Mouse (Mus musculus) thymus, adult 2 months (tissue): ENCODE data around the gene Acap1. TPM values are rescaled to one million over a fixed set of nuclear protein-coding genes. Genes with fewer than 3 reads are reported as not detected.

Source experiments
- DNase-seq: peaks from one replicate; pipeline ENCODE4 v3.0.0; 2021
- H3K27ac ChIP-seq: fragments of 200-500 bp; 2 replicates; pipeline ENCODE4 v1.5.1; 2012; ENCODE audit warnings: low read length, control low read depth; ENCODE audit not compliant: control insufficient read depth, insufficient read depth
- H3K27me3 ChIP-seq: fragments of 200-500 bp; 2 replicates; pipeline ENCODE4 v1.6.1; 2012; ENCODE audit warnings: mild to moderate bottlenecking, low read length, moderate library complexity, mixed read lengths; ENCODE audit not compliant: control insufficient read depth, insufficient read depth
- H3K36me3 ChIP-seq: fragments of 200-500 bp; 2 replicates; pipeline ENCODE4 v1.6.1; 2012; ENCODE audit warnings: mild to moderate bottlenecking, low read length, moderate library complexity; ENCODE audit not compliant: control insufficient read depth, insufficient read depth
- H3K4me1 ChIP-seq: fragments of 200-500 bp; replicated peaks from 2 replicates; pipeline ENCODE4 v1.6.1; 2012; ENCODE audit warnings: low read length; ENCODE audit not compliant: control insufficient read depth, insufficient read depth
- H3K4me3 ChIP-seq: fragments of 200-500 bp; 2 replicates; pipeline ENCODE4 v1.5.1; 2012; ENCODE audit warnings: mild to moderate bottlenecking, low read length, control low read depth, moderate library complexity; ENCODE audit not compliant: control insufficient read depth, insufficient read depth
- CTCF ChIP-seq: fragments of 200-500 bp; IDR thresholded peaks from 2 replicates; pipeline ENCODE4 v1.5.1; 2012; ENCODE audit warnings: mild to moderate bottlenecking, control low read depth, low read length, moderate library complexity, borderline replicate concordance; ENCODE audit not compliant: control insufficient read depth, poor library complexity, insufficient read depth; ENCODE audit errors: extremely low read depth
- POLR2A ChIP-seq: fragments of 200-500 bp; IDR thresholded peaks from 2 replicates; pipeline ENCODE4 v1.6.1; 2012; ENCODE audit warnings: mild to moderate bottlenecking, low read length, control low read depth, moderate library complexity; ENCODE audit not compliant: control insufficient read depth, poor library complexity, insufficient read depth; ENCODE audit errors: extremely low read depth
- WGBS: fragments of 180-500 bp; shearing (Covaris S2); methylation state at CpG from one replicate; pipeline ENCODE4 v1.1.7; 2018; 5-methylcytosine and 5-hydroxymethylcytosine counted together
- polyA plus RNA-seq: library from polyadenylated mRNA; depleted of rRNA; stranded (reverse); fragments of >200 nt; gene quantifications from 2 replicates; pipeline ENCODE4 v1.2.3, GENCODE M21; 2012

The Acap1 gene
- polyA plus RNA-seq, 1 experiment, result 462 TPM

DNA sequence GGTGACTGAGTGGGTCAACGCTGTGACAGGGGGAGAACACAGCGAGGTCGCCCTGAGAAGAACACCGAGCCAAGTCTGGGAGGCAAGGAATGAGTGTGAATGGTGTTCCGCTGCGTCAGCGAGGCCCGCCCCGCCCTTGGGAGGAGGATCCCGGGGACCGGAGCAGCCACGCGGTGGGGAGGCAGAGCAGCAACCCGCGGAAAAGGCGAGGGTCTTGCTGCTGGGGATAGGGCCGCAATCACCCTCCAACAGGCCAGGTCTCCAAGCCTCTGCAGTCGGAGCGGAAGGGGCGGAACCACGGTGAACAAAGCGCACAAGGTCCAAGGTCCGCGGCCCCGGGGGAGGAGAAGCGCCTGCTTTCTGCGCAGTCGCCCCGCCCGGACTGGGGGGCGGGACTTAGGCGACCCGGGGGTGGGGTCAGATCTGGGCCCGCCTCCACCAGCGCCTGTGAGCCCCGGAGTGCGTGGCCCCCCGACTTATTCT lies 49.1 kb downstream of the Acap1 start, which contains the start of gene Plscr3:
TSS of gene Plscr3 (plus strand) at position 179 of the 483 bp plus-strand sequence.
- H3K27me3 ChIP-seq, result no peaks in the 10 kb centered on the region
- DNase-seq, result peak; percentile 95
- H3K4me3 ChIP-seq, result peak within 1 kb of the TSS; percentile 96
- under 1% methylated on average over 36 of the region's 38 CpGs for WGBS
- peak; percentile 28; the same call in 1 of the 2 replicates for TF ChIP-seq CTCF
- peak; percentile 63; the same call in 1 of the 2 replicates for TF ChIP-seq POLR2A
- H3K27ac ChIP-seq, result peak within 1 kb of the TSS; percentile 72
- H3K36me3 ChIP-seq, result no peaks in the 10 kb centered on the region
- peaks cover 39% of the 10 kb centered on the region for H3K4me1 ChIP-seq

- Histone ChIP-seq H3K4me1 (peaks cover 24% of the 10 kb centered on the region), H3K27me3 (no peaks in the 10 kb centered on the region), H3K36me3 (no peaks in the 10 kb centered on the region), H3K4me3 (peak overlapping the region; percentile 53), H3K27ac (no peak overlapping the region)
- DNase-seq, result no peak
- TF ChIP-seq CTCF, result no peak
- no peak for TF ChIP-seq POLR2A
- 1% methylated on average over 7 of the region's 7 CpGs for WGBS
These were observed 56.6 kb downstream of the Acap1 start for GRCm38 (mm10) chr11:69838714-69839104.

DNA sequence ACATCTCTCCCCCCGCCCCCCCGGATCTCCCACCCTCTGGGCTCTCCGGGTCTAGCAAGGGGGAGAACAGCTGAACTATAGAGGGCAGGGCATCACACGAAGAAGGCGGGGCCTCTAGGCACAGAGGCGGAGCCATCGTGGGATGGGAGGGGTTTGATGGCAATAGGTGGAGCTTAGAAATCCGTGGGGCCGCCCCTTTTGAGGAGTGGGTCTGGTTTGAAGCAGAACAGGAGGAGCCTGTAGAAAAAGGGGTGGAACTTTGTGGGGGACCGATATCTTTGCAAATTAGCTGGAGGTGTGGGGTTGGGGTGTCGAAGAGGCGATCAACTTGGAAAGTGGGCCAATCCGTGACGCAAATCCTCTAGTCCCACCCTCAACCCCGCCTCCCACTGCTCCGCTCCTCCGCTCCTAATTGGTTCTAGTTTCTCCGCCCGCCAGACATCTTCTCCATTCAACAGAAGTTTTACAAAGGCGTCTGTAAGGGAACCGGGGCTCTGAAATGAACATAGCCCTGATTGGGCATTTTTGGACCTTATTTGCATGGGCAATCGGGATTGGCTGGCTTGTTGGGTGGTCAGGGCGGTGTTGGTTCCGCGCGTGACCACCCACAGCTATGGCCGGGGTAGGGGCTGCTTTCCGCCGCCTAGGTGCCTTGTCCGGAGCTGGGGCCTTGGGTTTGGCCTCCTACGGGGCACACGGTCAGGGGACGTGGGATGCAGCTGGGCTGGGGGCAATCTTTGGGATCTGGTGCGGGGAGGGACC lies 57.2 kb downstream of the Acap1 start, which contains the start of gene Tmem256:
TSS of gene Tmem256 (plus strand) at position 563 of the 762 bp plus-strand sequence.
- H3K4me3 ChIP-seq, result peak within 1 kb of the TSS; percentile 53
- under 1% methylated on average over 34 of the region's 34 CpGs for WGBS
- peak; percentile 84 for DNase-seq
- TF ChIP-seq POLR2A (0 out of 2 replicates have a peak, but pooled peaks have one; percentile 21), CTCF (0 out of 2 replicates have a peak, but pooled peaks have one; percentile 18)
- no peaks in the 10 kb centered on the region for H3K36me3 ChIP-seq
- H3K27ac ChIP-seq, result no peak within 1 kb of the TSS
- no peaks in the 10 kb centered on the region for H3K27me3 ChIP-seq
- H3K4me1 ChIP-seq, result peaks cover 28% of the 10 kb centered on the region

GRCm38 (mm10) chr11:69837604-69837951 lies 57.8 kb downstream of the Acap1 start, which contains the start of gene Nlgn2:
Gene Nlgn2 (minus strand): TSS chr11:69837784.
- no peak for DNase-seq
- under 1% methylated on average over 32 of the region's 32 CpGs for WGBS
- no peak within 1 kb of the TSS for H3K27ac ChIP-seq
- H3K4me3 ChIP-seq, result peak within 1 kb of the TSS; percentile 53
- H3K4me1 ChIP-seq, result peaks cover 28% of the 10 kb centered on the region
- no peaks in the 10 kb centered on the region for H3K36me3 ChIP-seq
- TF ChIP-seq POLR2A (no peak), CTCF (no peak)
- no peaks in the 10 kb centered on the region for H3K27me3 ChIP-seq

DNA sequence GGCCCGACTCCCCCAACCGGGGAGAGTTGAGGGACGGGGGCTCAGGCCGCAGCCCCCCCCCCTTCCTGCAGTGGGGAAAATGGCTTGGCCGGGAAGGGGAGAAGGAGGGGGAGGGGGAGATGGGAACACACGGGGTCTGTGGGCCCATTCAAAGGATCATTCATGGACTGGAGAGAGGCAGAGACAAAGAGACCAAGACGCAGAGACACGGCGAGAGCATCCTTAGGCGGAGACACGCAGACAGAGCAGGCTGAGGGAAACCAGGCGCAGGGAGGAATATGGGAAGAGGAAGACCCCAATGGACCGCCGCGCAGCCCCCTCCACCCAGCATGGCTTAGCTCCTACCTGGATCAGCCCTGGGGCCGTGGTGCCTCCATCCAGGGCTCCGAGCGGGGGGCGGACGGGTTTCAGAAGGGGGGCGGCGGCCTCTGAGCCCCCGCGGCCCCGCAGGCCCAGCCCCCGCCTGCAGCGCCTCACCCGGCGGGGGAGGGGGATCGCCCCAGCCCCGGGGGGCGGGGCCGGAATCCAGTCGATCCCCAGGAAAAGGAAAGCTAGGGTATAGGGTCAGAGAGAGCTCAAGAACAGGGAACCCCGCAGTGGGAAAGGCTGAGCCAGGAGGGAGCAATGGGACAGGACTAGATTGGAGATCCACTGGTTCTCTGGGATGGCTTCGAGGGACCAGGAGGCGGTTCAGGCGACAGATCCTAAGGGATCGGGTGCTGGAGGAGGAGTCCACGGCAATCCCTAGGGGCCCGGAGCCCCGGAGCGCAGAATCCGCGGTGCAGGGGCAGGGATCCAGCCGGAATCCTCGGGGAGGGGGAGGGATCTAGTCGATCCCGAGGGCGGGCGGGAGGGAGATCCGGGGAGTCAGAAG lies 58.4 kb downstream of the Acap1 start:
- Histone ChIP-seq H3K27ac (no peak overlapping the region), H3K4me3 (peak overlapping the region; percentile 53), H3K27me3 (no peaks in the 10 kb centered on the region), H3K36me3 (no peaks in the 10 kb centered on the region), H3K4me1 (peaks cover 28% of the 10 kb centered on the region)
- peak; percentile 28 for DNase-seq
- WGBS, result 10% methylated on average over 51 of the region's 52 CpGs
- no peak for TF ChIP-seq CTCF
- TF ChIP-seq POLR2A, result no peak

GRCm38 (mm10) chr11:69835966-69836335 lies 59.4 kb downstream of the Acap1 start:
- H3K27me3 ChIP-seq, result no peaks in the 10 kb centered on the region
- no peak overlapping the region for H3K27ac ChIP-seq
- peaks cover 28% of the 10 kb centered on the region for H3K4me1 ChIP-seq
- no peak overlapping the region for H3K4me3 ChIP-seq
- WGBS, result 60% methylated on average over 4 of the region's 4 CpGs
- no peaks in the 10 kb centered on the region for H3K36me3 ChIP-seq
- TF ChIP-seq CTCF, result no peak
- TF ChIP-seq POLR2A, result no peak
- DNase-seq, result no peak
